Mouse (Mus musculus) hindbrain, postnatal 0 days (tissue): ENCODE results near the gene Gpr3. TPM values are rescaled to one million over a fixed set of nuclear protein-coding genes. Genes with fewer than 3 reads are reported as not detected.

Experiments
- ATAC-seq: fragments of 200-750 bp; cut with Nextera tagmentation; 2 replicates; pipeline ENCODE4 v1.8.0; 2017; ENCODE audit warnings: mild to moderate bottlenecking, moderate TSS enrichment, moderate library complexity
- DNase-seq: peaks from one replicate; pipeline ENCODE4 v3.0.0-alpha.2; 2015; ENCODE audit warnings: low spot score
- H3K27ac ChIP-seq: fragments of 300-500 bp; sonication (generic); 2 replicates; pipeline ENCODE4 v1.5.1; 2014; ENCODE audit warnings: mild to moderate bottlenecking
- H3K27me3 ChIP-seq: fragments of 300-500 bp; sonication (generic); 2 replicates; pipeline ENCODE4 v1.6.1; 2014; ENCODE audit warnings: low read length, mixed read lengths; ENCODE audit not compliant: insufficient read depth
- H3K36me3 ChIP-seq: fragments of 300-500 bp; sonication (generic); 2 replicates; pipeline ENCODE4 v1.6.1; 2014; ENCODE audit warnings: low read length, mixed read lengths; ENCODE audit not compliant: insufficient read depth
- H3K4me1 ChIP-seq: fragments of 300-500 bp; sonication (generic); 2 replicates; pipeline ENCODE4 v1.6.1; 2014; ENCODE audit warnings: antibody characterized with exemption, low read length, mixed read lengths; ENCODE audit not compliant: insufficient read depth
- H3K4me2 ChIP-seq: fragments of 300-500 bp; sonication (generic); 2 replicates; pipeline ENCODE4 v1.6.1; 2014; ENCODE audit warnings: low read depth, mild to moderate bottlenecking, low read length, moderate library complexity, mixed read lengths
- H3K4me3 ChIP-seq: fragments of 300-500 bp; sonication (generic); 2 replicates; pipeline ENCODE4 v1.5.1; 2014; ENCODE audit warnings: low read length
- H3K9ac ChIP-seq: fragments of 300-500 bp; sonication (generic); replicated peaks from 2 replicates; pipeline ENCODE4 v1.6.1; 2014; ENCODE audit warnings: mild to moderate bottlenecking, low read length, moderate library complexity, mixed read lengths
- H3K9me3 ChIP-seq: fragments of 300-500 bp; sonication (generic); 2 replicates; pipeline ENCODE4 v1.6.1; 2016; ENCODE audit warnings: low read length, mixed read lengths
- CTCF ChIP-seq: IDR thresholded peaks from 2 replicates; pipeline ENCODE4 v1.5.1; 2016; ENCODE audit warnings: antibody characterized with exemption, control low read depth, low read depth
- WGBS: fragments of 180-500 bp; shearing (Covaris S2); extraction: QIAGEN DNeasy Blood & Tissue Kit; methylation state at CpG from one replicate; pipeline ENCODE4 v1.1.7; 2014; 5-methylcytosine and 5-hydroxymethylcytosine counted together
- microRNA-seq, 2 experiments: library from miRNA; unstranded; fragments of <30 nt; microRNA quantifications; one replicate each; pipeline ENCODE4; 2016
- polyA plus RNA-seq: library from polyadenylated mRNA; unstranded; fragments of >200 nt; fragmentation: Nextera tagmentation; extraction: Ambion mirVana; gene quantifications from 2 replicates; pipeline ENCODE4 v1.2.1, GENCODE M21; 2015
- total RNA-seq: library from RNA; depleted of rRNA; stranded (reverse); fragments of >200 nt; gene quantifications from 2 replicates; pipeline ENCODE4 v1.2.3, GENCODE M21; 2014; rRNA removed

Gene Gpr3
- total and polyA plus RNA-seq, 2 experiments from 2014 or later = 4.5 to 7.0 TPM

- H3K9ac ChIP-seq = no peak overlapping the region
- DNase-seq = no peak
- no peak for TF ChIP-seq CTCF
- H3K9me3 ChIP-seq = no peaks in the 10 kb centered on the region
- no peaks in the 10 kb centered on the region; the same call in 1 of the 2 replicates for H3K4me1 ChIP-seq
- ATAC-seq = no peak
- no peaks in the 10 kb centered on the region for H3K27me3 ChIP-seq
- no peak overlapping the region for H3K4me3 ChIP-seq
- H3K27ac ChIP-seq = peak overlapping the region; percentile 22; the same call in 1 of the 2 replicates
- H3K4me2 ChIP-seq = no peak overlapping the region
- 81% methylated on average over 10 of the region's 10 CpGs for WGBS
- no peaks in the 10 kb centered on the region for H3K36me3 ChIP-seq
Observed at GRCm38 (mm10) chr4:133169237-133170055, 42.9 kb downstream of the Gpr3 start.

GRCm38 (mm10) chr4:133166773-133167172, 45.6 kb downstream of the Gpr3 start:
- Histone ChIP-seq H3K9me3 (no peaks in the 10 kb centered on the region), H3K27me3 (no peaks in the 10 kb centered on the region), H3K27ac (no peak overlapping the region), H3K4me3 (no peak overlapping the region), H3K9ac (no peak overlapping the region), H3K4me2 (no peak overlapping the region), H3K4me1 (no peaks in the 10 kb centered on the region; the same call in 1 of the 2 replicates), H3K36me3 (no peaks in the 10 kb centered on the region)
- no peak for DNase-seq
- no peak for ATAC-seq
- TF ChIP-seq CTCF = no peak
- 92% methylated on average over 9 of the region's 9 CpGs for WGBS

GRCm38 (mm10) chr4:133162196-133162595, 50.1 kb downstream of the Gpr3 start:
- ATAC-seq = no peak
- WGBS = 69% methylated on average over 6 of the region's 6 CpGs

GRCm38 (mm10) chr4:133160821-133161220, 51.5 kb downstream of the Gpr3 start:
- Histone ChIP-seq H3K9ac (no peak overlapping the region), H3K27me3 (no peaks in the 10 kb centered on the region), H3K36me3 (no peaks in the 10 kb centered on the region), H3K9me3 (no peaks in the 10 kb centered on the region), H3K4me3 (no peak overlapping the region), H3K4me2 (no peak overlapping the region), H3K4me1 (no peaks in the 10 kb centered on the region), H3K27ac (no peak overlapping the region)
- TF ChIP-seq CTCF = no peak
- 79% methylated on average over 4 of the region's 4 CpGs for WGBS
- ATAC-seq (no peak), DNase-seq (no peak)

More at GRCm38 (mm10) chr4:133162196-133162595, 50.1 kb downstream of the Gpr3 start:
- no peak for TF ChIP-seq CTCF
- no peak overlapping the region for H3K9ac ChIP-seq
- H3K27ac ChIP-seq = no peak overlapping the region
- no peaks in the 10 kb centered on the region for H3K9me3 ChIP-seq
- H3K4me2 ChIP-seq = no peak overlapping the region
- DNase-seq = no peak
- no peaks in the 10 kb centered on the region for H3K27me3 ChIP-seq
- no peaks in the 10 kb centered on the region for H3K4me1 ChIP-seq
- H3K4me3 ChIP-seq = no peak overlapping the region
- no peaks in the 10 kb centered on the region for H3K36me3 ChIP-seq

- no peak for TF ChIP-seq CTCF
- Histone ChIP-seq H3K9ac (no peak overlapping the region), H3K27ac (no peak overlapping the region), H3K4me2 (no peak overlapping the region), H3K27me3 (no peaks in the 10 kb centered on the region), H3K4me3 (no peak overlapping the region), H3K9me3 (no peaks in the 10 kb centered on the region), H3K36me3 (no peaks in the 10 kb centered on the region), H3K4me1 (no peaks in the 10 kb centered on the region)
- WGBS = 81% methylated on average over 8 of the region's 8 CpGs
- DNase-seq (no peak), ATAC-seq (no peak)
Observed at GRCm38 (mm10) chr4:133160211-133160610, 52.1 kb downstream of the Gpr3 start.

GRCm38 (mm10) chr4:133159646-133160045, 52.7 kb downstream of the Gpr3 start:
- H3K27me3 ChIP-seq = no peaks in the 10 kb centered on the region
- no peak overlapping the region for H3K9ac ChIP-seq
- H3K36me3 ChIP-seq = no peaks in the 10 kb centered on the region
- no peak overlapping the region for H3K27ac ChIP-seq
- no peaks in the 10 kb centered on the region for H3K4me1 ChIP-seq
- no peak for DNase-seq
- ATAC-seq = no peak
- no peak for TF ChIP-seq CTCF
- no peak overlapping the region for H3K4me3 ChIP-seq
- WGBS = 56% methylated on average over 4 of the region's 4 CpGs
- no peaks in the 10 kb centered on the region for H3K9me3 ChIP-seq
- H3K4me2 ChIP-seq = no peak overlapping the region

Small RNA genes within 50 kb of the gene (microRNA-seq; reads per million reads assigned to microRNA genes)
- 0.35 to 1.8 reads per million in 2 experiments for gene Mir7017

Other genes starting within 250 kb of the Gpr3 start
- gene Fgr, start 238.4 kb downstream of the Gpr3 start, total RNA-seq = 0.07 and 0.73 TPM in 2 replicates
- gene Fgr, start 238.4 kb downstream of the Gpr3 start, polyA plus RNA-seq = 0.19 and 0.39 TPM in 2 replicates
- gene Ahdc1, start 201.3 kb downstream of the Gpr3 start, total RNA-seq = 88.2 and 106 TPM in 2 replicates
- 9.7 and 10.8 TPM in 2 replicates for gene Ahdc1, start 201.3 kb downstream of the Gpr3 start, polyA plus RNA-seq
- 14.1 and 14.7 TPM in 2 replicates for gene Wasf2, start 82.0 kb downstream of the Gpr3 start, total RNA-seq
- 27.5 and 32.3 TPM in 2 replicates for gene Wasf2, start 82.0 kb downstream of the Gpr3 start, polyA plus RNA-seq
- 6.2 and 6.9 TPM in 2 replicates for gene Cd164l2, start 405 bp downstream of the Gpr3 start, total RNA-seq
- gene Cd164l2, start 405 bp downstream of the Gpr3 start, polyA plus RNA-seq = 9.6 and 11.9 TPM in 2 replicates
- gene Map3k6, start 28.3 kb upstream of the Gpr3 start, total RNA-seq = 7.2 and 11.7 TPM in 2 replicates
- gene Map3k6, start 28.3 kb upstream of the Gpr3 start, polyA plus RNA-seq = 4.7 and 5.8 TPM in 2 replicates
- gene Sytl1, start 50.6 kb upstream of the Gpr3 start, total RNA-seq = 1.4 TPM in 1 of 2 replicates, not detected in the other
- gene Sytl1, start 50.6 kb upstream of the Gpr3 start, polyA plus RNA-seq = 0.18 and 0.40 TPM in 2 replicates
- gene Tmem222, start 65.3 kb upstream of the Gpr3 start, total RNA-seq = 120 and 138 TPM in 2 replicates
- gene Tmem222, start 65.3 kb upstream of the Gpr3 start, polyA plus RNA-seq = 127 and 136 TPM in 2 replicates
- gene Wdtc1, start 140.9 kb upstream of the Gpr3 start, total RNA-seq = 47.7 and 51.9 TPM in 2 replicates
- 12.8 and 14.9 TPM in 2 replicates for gene Wdtc1, start 140.9 kb upstream of the Gpr3 start, polyA plus RNA-seq
- gene Slc9a1, start 157.2 kb upstream of the Gpr3 start, total RNA-seq = 21.2 and 21.7 TPM in 2 replicates
- 8.2 and 10.1 TPM in 2 replicates for gene Slc9a1, start 157.2 kb upstream of the Gpr3 start, polyA plus RNA-seq